Mouse (Mus musculus) lung, postnatal 0 days (tissue): ENCODE measurements around the gene Cdc34b.

Source experiments
- CTCF ChIP-seq: IDR thresholded peaks from 2 replicates; pipeline ENCODE4 v1.5.1; 2016; ENCODE audit warnings: antibody characterized with exemption, mild to moderate bottlenecking
- EP300 ChIP-seq: IDR thresholded peaks from 2 replicates; pipeline ENCODE4 v1.6.1; 2016; ENCODE audit warnings: antibody characterized with exemption, mild to moderate bottlenecking, control low read depth

- TF ChIP-seq CTCF (no peak), EP300 (no peak)
Measured at GRCm38 (mm10) chr11:94767241-94767640, 25.7 kb downstream of the Cdc34b start.
